Mouse (Mus musculus) embryonic facial prominence, embryonic 13.5 days (tissue): ENCODE results near the gene Ascl3. TPM values are rescaled to one million over a fixed set of nuclear protein-coding genes. Genes with fewer than 3 reads are reported as not detected.

ENCODE experiments used
- ATAC-seq: fragments of 200-750 bp; cut with Nextera tagmentation; 2 replicates; pipeline ENCODE4 v1.8.0; 2017; ENCODE audit warnings: low read depth; ENCODE audit not compliant: insufficient number of reproducible peaks, insufficient read depth, low FRiP score, low TSS enrichment
- H3K27ac ChIP-seq: fragments of 300-500 bp; sonication (generic); 2 replicates; pipeline ENCODE4 v1.5.1; 2015; ENCODE audit warnings: moderate library complexity, mild to moderate bottlenecking, inconsistent platforms
- H3K27me3 ChIP-seq: fragments of 300-500 bp; sonication (generic); 2 replicates; pipeline ENCODE4 v1.6.1; 2015; ENCODE audit warnings: mild to moderate bottlenecking, inconsistent platforms
- H3K36me3 ChIP-seq: fragments of 300-500 bp; sonication (generic); 2 replicates; pipeline ENCODE4 v1.6.1; 2015; ENCODE audit warnings: mild to moderate bottlenecking, inconsistent platforms
- H3K4me1 ChIP-seq: fragments of 300-500 bp; sonication (generic); 2 replicates; pipeline ENCODE4 v1.6.1; 2015; ENCODE audit warnings: inconsistent platforms
- H3K4me2 ChIP-seq: fragments of 300-500 bp; sonication (generic); 2 replicates; pipeline ENCODE4 v1.6.1; 2015; ENCODE audit warnings: moderate library complexity, mild to moderate bottlenecking, inconsistent platforms
- H3K4me3 ChIP-seq: fragments of 300-500 bp; sonication (generic); 2 replicates; pipeline ENCODE4 v1.5.1; 2015; ENCODE audit warnings: mild to moderate bottlenecking, inconsistent platforms
- H3K9ac ChIP-seq: fragments of 300-500 bp; sonication (generic); 2 replicates; pipeline ENCODE4 v1.6.1; 2015; ENCODE audit warnings: mild to moderate bottlenecking, inconsistent platforms
- H3K9me3 ChIP-seq: fragments of 300-500 bp; sonication (generic); 2 replicates; pipeline ENCODE4 v1.6.1; 2016; ENCODE audit warnings: inconsistent platforms
- WGBS: fragments of 180-500 bp; shearing (Covaris S2); methylation state at CpG from one replicate; pipeline ENCODE4 v1.1.7; 2015; ENCODE audit warnings: mixed read lengths; 5-methylcytosine and 5-hydroxymethylcytosine counted together
- polyA plus RNA-seq: library from polyadenylated mRNA; unstranded; fragments of >200 nt; fragmentation: Nextera tagmentation; extraction: Ambion mirVana; gene quantifications from 2 replicates; pipeline ENCODE4 v1.2.1, GENCODE M21; 2015

The Ascl3 gene
- polyA plus RNA-seq, 1 experiment from 2014 or later: not detected

- 89% methylated on average over 4 of the region's 4 CpGs for WGBS
- peaks cover 42% of the 10 kb centered on the region for H3K36me3 ChIP-seq
These were observed 10.2 kb upstream of the Ascl3 start for GRCm38 (mm10) chr7:109741703-109742102.

DNA sequence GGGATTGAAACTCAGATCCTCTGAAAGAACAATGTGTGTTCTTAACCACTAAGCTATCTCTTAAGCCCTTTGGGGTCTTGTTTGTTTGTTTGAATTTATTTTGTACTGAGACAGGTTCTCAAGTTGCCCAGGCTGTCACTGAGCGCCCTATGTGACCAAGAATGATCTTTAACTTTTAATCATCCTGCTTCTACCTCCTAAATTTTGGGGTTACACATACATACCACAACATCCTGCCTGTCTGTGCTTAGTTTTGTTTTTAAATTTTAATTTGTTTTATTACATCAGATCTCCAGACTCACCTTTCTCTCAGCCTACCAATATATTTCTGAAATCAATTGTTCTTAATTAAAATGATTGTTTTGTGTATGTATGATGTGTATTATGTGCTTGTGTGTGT lies 9.5 kb upstream of the Ascl3 start:
- no peaks in the 10 kb centered on the region for H3K9me3 ChIP-seq
- 83% methylated on average over 1 of the region's 1 CpGs for WGBS

More at GRCm38 (mm10) chr7:109741703-109742102, 10.2 kb upstream of the Ascl3 start:
- no peaks in the 10 kb centered on the region for H3K27me3 ChIP-seq
- ATAC-seq: no peak
- no peak overlapping the region for H3K4me2 ChIP-seq
- no peaks in the 10 kb centered on the region; the same call in 1 of the 2 replicates for H3K4me1 ChIP-seq
- H3K4me3 ChIP-seq: no peak overlapping the region
- no peak overlapping the region for H3K9ac ChIP-seq
- no peaks in the 10 kb centered on the region for H3K9me3 ChIP-seq
- H3K27ac ChIP-seq: no peak overlapping the region

DNA sequence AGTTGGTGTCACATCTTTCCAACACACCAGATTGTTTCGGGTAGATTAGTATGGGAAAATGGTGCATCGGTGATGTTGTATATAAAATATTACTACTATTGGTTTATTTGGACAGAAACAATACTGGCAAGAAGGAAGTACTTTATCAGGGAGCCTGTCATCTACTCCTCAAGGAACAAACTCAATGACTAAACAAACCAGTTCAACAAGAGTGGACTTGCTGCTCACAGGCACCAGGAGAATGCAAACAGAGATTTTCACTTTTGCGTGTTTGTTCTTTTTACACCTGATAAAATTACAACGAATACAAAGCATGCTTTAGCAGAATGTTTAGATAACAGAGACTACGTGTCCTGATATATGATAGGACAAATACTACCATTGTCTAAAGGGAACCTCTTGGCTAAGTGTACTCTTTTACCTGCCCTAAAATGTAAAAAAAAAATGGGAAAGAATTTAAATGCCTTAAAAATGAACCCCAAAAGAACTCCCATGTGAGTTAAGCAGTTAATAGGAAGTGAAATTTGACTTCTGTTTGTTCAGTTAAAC lies 8.4 kb upstream of the Ascl3 start:
- WGBS: 70% methylated on average over 5 of the region's 5 CpGs
- Histone ChIP-seq H3K4me3 (no peak overlapping the region), H3K4me2 (no peak overlapping the region), H3K4me1 (no peaks in the 10 kb centered on the region; the same call in 1 of the 2 replicates), H3K27me3 (no peaks in the 10 kb centered on the region), H3K36me3 (peaks cover 44% of the 10 kb centered on the region), H3K9ac (no peak overlapping the region), H3K27ac (no peak overlapping the region), H3K9me3 (no peaks in the 10 kb centered on the region)
- ATAC-seq: no peak

More for the DNA sequence above, 9.5 kb upstream of the Ascl3 start:
- H3K36me3 ChIP-seq: peaks cover 43% of the 10 kb centered on the region
- no peak overlapping the region for H3K4me2 ChIP-seq
- peak overlapping the region; percentile 2; the same call in 1 of the 2 replicates for H3K27ac ChIP-seq
- no peaks in the 10 kb centered on the region for H3K27me3 ChIP-seq
- no peak for ATAC-seq
- no peak overlapping the region for H3K4me3 ChIP-seq
- H3K9ac ChIP-seq: no peak overlapping the region
- H3K4me1 ChIP-seq: no peaks in the 10 kb centered on the region; the same call in 1 of the 2 replicates

- Histone ChIP-seq H3K36me3 (peaks cover 30% of the 10 kb centered on the region), H3K9me3 (no peaks in the 10 kb centered on the region), H3K27me3 (no peaks in the 10 kb centered on the region), H3K27ac (no peak overlapping the region), H3K4me3 (no peak overlapping the region), H3K4me2 (no peak overlapping the region), H3K4me1 (peaks cover 13% of the 10 kb centered on the region), H3K9ac (no peak overlapping the region)
- 85% methylated on average over 4 of the region's 4 CpGs for WGBS
- ATAC-seq: no peak
These were observed 3.3 kb upstream of the Ascl3 start for GRCm38 (mm10) chr7:109734806-109735205.

- ATAC-seq: no peak
- Histone ChIP-seq H3K27ac (no peak within 1 kb of the TSS), H3K4me2 (no peak within 1 kb of the TSS), H3K27me3 (no peaks in the 10 kb centered on the region), H3K36me3 (no peaks in the 10 kb centered on the region), H3K4me1 (no peaks in the 10 kb centered on the region), H3K9me3 (no peaks in the 10 kb centered on the region), H3K4me3 (no peak within 1 kb of the TSS), H3K9ac (no peak within 1 kb of the TSS)
- WGBS: 94% methylated on average over 5 of the region's 5 CpGs
These were observed 7.8 kb downstream of the Ascl3 start, which contains the start of gene BC051019 for GRCm38 (mm10) chr7:109723697-109724096. BC051019 (minus strand) TSS chr7:109723850.

- Histone ChIP-seq H3K27me3 (no peaks in the 10 kb centered on the region), H3K4me3 (no peak overlapping the region), H3K4me2 (no peak overlapping the region), H3K27ac (no peak overlapping the region), H3K9ac (no peak overlapping the region), H3K9me3 (no peaks in the 10 kb centered on the region), H3K36me3 (no peaks in the 10 kb centered on the region), H3K4me1 (no peaks in the 10 kb centered on the region)
- no peak for ATAC-seq
- WGBS: 94% methylated on average over 8 of the region's 8 CpGs
These were observed 8.4 kb downstream of the Ascl3 start for GRCm38 (mm10) chr7:109723114-109723513.

GRCm38 (mm10) chr7:109722618-109723017 lies 8.9 kb downstream of the Ascl3 start:
- no peak overlapping the region for H3K27ac ChIP-seq
- no peaks in the 10 kb centered on the region for H3K4me1 ChIP-seq
- no peaks in the 10 kb centered on the region for H3K9me3 ChIP-seq
- 98% methylated on average over 2 of the region's 2 CpGs for WGBS
- H3K27me3 ChIP-seq: no peaks in the 10 kb centered on the region
- H3K4me3 ChIP-seq: no peak overlapping the region
- no peaks in the 10 kb centered on the region for H3K36me3 ChIP-seq
- no peak for ATAC-seq
- H3K9ac ChIP-seq: no peak overlapping the region
- no peak overlapping the region for H3K4me2 ChIP-seq

DNA sequence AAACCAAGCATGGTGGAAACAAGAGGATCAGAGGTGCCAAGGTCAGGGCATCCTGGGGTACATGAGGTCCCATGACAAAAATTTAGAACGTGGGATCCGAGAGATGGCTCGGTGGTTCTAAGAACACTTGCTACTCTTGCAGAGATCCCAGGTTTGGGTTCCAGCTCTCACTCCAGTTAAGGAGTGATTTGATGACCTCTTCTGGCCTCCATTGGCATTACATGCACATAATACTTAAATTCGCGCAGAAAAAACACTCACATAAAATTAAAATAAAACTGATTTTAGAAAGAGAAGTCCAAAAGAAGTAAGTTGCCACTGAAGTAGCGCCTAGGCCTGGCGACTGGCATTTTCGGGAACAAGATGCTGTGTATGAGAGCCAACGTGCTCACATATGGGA lies 12.2 kb downstream of the Ascl3 start:
- Histone ChIP-seq H3K36me3 (no peaks in the 10 kb centered on the region), H3K4me2 (no peak overlapping the region), H3K27ac (no peak overlapping the region), H3K4me3 (no peak overlapping the region), H3K9me3 (no peaks in the 10 kb centered on the region), H3K4me1 (no peaks in the 10 kb centered on the region), H3K9ac (no peak overlapping the region), H3K27me3 (no peaks in the 10 kb centered on the region)
- 61% methylated on average over 9 of the region's 9 CpGs for WGBS
- ATAC-seq: no peak

GRCm38 (mm10) chr7:109713434-109713982 lies 18.0 kb downstream of the Ascl3 start:
- Histone ChIP-seq H3K27me3 (no peaks in the 10 kb centered on the region), H3K4me1 (peaks cover 6% of the 10 kb centered on the region), H3K9me3 (no peaks in the 10 kb centered on the region), H3K4me3 (no peak overlapping the region), H3K9ac (no peak overlapping the region), H3K4me2 (no peak overlapping the region), H3K36me3 (peaks cover 32% of the 10 kb centered on the region), H3K27ac (no peak overlapping the region)
- WGBS: 89% methylated on average over 2 of the region's 2 CpGs
- ATAC-seq: no peak

GRCm38 (mm10) chr7:109712198-109712597 lies 19.3 kb downstream of the Ascl3 start:
- WGBS: 88% methylated on average over 7 of the region's 7 CpGs
- H3K27me3 ChIP-seq: no peaks in the 10 kb centered on the region
- no peaks in the 10 kb centered on the region for H3K9me3 ChIP-seq
- no peak for ATAC-seq
- no peak overlapping the region for H3K27ac ChIP-seq
- H3K9ac ChIP-seq: no peak overlapping the region
- peaks cover 12% of the 10 kb centered on the region for H3K4me1 ChIP-seq
- no peak overlapping the region for H3K4me2 ChIP-seq
- peaks cover 32% of the 10 kb centered on the region for H3K36me3 ChIP-seq
- H3K4me3 ChIP-seq: no peak overlapping the region

GRCm38 (mm10) chr7:109710069-109710468 lies 21.5 kb downstream of the Ascl3 start:
- no peak overlapping the region for H3K27ac ChIP-seq
- no peak for ATAC-seq
- H3K9me3 ChIP-seq: no peaks in the 10 kb centered on the region
- H3K36me3 ChIP-seq: peaks cover 32% of the 10 kb centered on the region
- no peak overlapping the region for H3K9ac ChIP-seq
- H3K4me3 ChIP-seq: no peak overlapping the region
- peaks cover 18% of the 10 kb centered on the region for H3K4me1 ChIP-seq
- H3K27me3 ChIP-seq: no peaks in the 10 kb centered on the region
- 71% methylated on average over 1 of the region's 1 CpGs for WGBS
- H3K4me2 ChIP-seq: no peak overlapping the region

- H3K36me3 ChIP-seq: peaks cover 32% of the 10 kb centered on the region
- 23% methylated on average over 3 of the region's 3 CpGs for WGBS
- ATAC-seq: peak; percentile 52; the same call in 1 of the 2 replicates
These were observed 22.6 kb downstream of the Ascl3 start for GRCm38 (mm10) chr7:109708961-109709382.

More at GRCm38 (mm10) chr7:109708961-109709382, 22.6 kb downstream of the Ascl3 start:
- H3K9ac ChIP-seq: no peak overlapping the region
- H3K9me3 ChIP-seq: no peaks in the 10 kb centered on the region
- H3K4me1 ChIP-seq: peaks cover 26% of the 10 kb centered on the region
- H3K4me2 ChIP-seq: no peak overlapping the region
- H3K27me3 ChIP-seq: no peaks in the 10 kb centered on the region
- no peak overlapping the region for H3K27ac ChIP-seq
- no peak overlapping the region for H3K4me3 ChIP-seq
